Mouse (Mus musculus) testis, adult 2 months (tissue): ENCODE measurements around the gene Pard3. TPM values are rescaled to one million over a fixed set of nuclear protein-coding genes. Genes with fewer than 3 reads are reported as not detected.

Source experiments
- H3K27ac ChIP-seq: fragments of 200-500 bp; 2 replicates; pipeline ENCODE4 v1.5.1; 2012; ENCODE audit warnings: low read depth, low read length; ENCODE audit not compliant: control insufficient read depth, insufficient read depth
- H3K27me3 ChIP-seq: fragments of 200-500 bp; 2 replicates; pipeline ENCODE4 v1.6.1; 2012; ENCODE audit warnings: mild to moderate bottlenecking, low read length, moderate library complexity; ENCODE audit not compliant: control insufficient read depth, insufficient read depth
- H3K36me3 ChIP-seq: fragments of 200-500 bp; 2 replicates; pipeline ENCODE4 v1.6.1; 2012; ENCODE audit warnings: mild to moderate bottlenecking, low read length; ENCODE audit not compliant: control insufficient read depth, insufficient read depth
- H3K4me1 ChIP-seq: fragments of 200-500 bp; 2 replicates; pipeline ENCODE4 v1.6.1; 2012; ENCODE audit warnings: low read length; ENCODE audit not compliant: control insufficient read depth, insufficient read depth
- H3K4me3 ChIP-seq: fragments of 200-500 bp; 2 replicates; pipeline ENCODE4 v1.5.1; 2012; ENCODE audit warnings: low read depth, mild to moderate bottlenecking, low read length, moderate library complexity, mixed read lengths; ENCODE audit not compliant: control insufficient read depth
- CTCF ChIP-seq: fragments of 200-500 bp; IDR thresholded peaks from 2 replicates; pipeline ENCODE4 v1.5.1; 2012; ENCODE audit warnings: low read depth, mild to moderate bottlenecking, inconsistent platforms, low read length, moderate library complexity; ENCODE audit not compliant: control insufficient read depth, insufficient read depth, insufficient replicate concordance
- POLR2A ChIP-seq: fragments of 200-500 bp; IDR thresholded peaks from 2 replicates; pipeline ENCODE4 v1.6.1; 2012; ENCODE audit warnings: low read depth, mild to moderate bottlenecking, inconsistent platforms, low read length, moderate library complexity; ENCODE audit not compliant: control insufficient read depth
- polyA plus RNA-seq: library from polyadenylated mRNA; depleted of rRNA; stranded (reverse); fragments of >200 nt; gene quantifications from 2 replicates; pipeline ENCODE4 v1.2.3, GENCODE M21; 2012

Pard3 gene
- polyA plus RNA-seq, 1 experiment: 4.1 TPM

GRCm38 (mm10) chr8:127139154-127139553 lies 75.5 kb downstream of the Pard3 start:
- Histone ChIP-seq H3K4me1 (no peaks in the 10 kb centered on the region), H3K27me3 (no peaks in the 10 kb centered on the region), H3K36me3 (no peaks in the 10 kb centered on the region), H3K4me3 (no peak overlapping the region), H3K27ac (no peak overlapping the region)
- TF ChIP-seq CTCF (peak; percentile 9; the same call in 1 of the 2 replicates), POLR2A (no peak)

GRCm38 (mm10) chr8:127140945-127141344 lies 77.3 kb downstream of the Pard3 start:
- TF ChIP-seq CTCF: no peak
- H3K27ac ChIP-seq: no peak overlapping the region
- H3K4me3 ChIP-seq: no peak overlapping the region
- H3K4me1 ChIP-seq: no peaks in the 10 kb centered on the region
- H3K27me3 ChIP-seq: no peaks in the 10 kb centered on the region
- no peaks in the 10 kb centered on the region for H3K36me3 ChIP-seq

GRCm38 (mm10) chr8:127143641-127144040 lies 79.9 kb downstream of the Pard3 start:
- TF ChIP-seq CTCF: no peak
- no peak for TF ChIP-seq POLR2A
- Histone ChIP-seq H3K27ac (no peak overlapping the region), H3K27me3 (no peaks in the 10 kb centered on the region)

DNA sequence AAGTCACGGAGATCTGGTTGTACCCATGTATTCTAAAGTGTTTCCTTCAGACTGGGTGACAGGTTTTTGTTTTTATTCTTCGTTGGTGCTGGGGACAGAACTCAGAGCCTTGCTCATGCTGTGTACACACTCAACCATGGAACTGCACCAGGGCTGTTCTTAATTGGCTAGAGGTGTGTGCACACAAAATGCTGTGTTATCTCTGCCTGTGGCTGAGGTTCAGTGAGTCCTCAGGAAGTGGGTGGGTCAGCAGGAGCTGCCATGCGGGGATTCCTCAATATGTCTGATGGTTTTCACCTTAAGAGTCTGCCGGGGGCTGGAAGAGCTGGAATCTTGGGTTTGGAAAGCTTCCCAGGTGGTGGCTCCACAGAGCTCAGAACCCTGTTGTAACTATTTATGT lies 80.9 kb downstream of the Pard3 start:
- Histone ChIP-seq H3K4me3 (no peak overlapping the region), H3K27ac (no peak overlapping the region), H3K27me3 (no peaks in the 10 kb centered on the region), H3K36me3 (no peaks in the 10 kb centered on the region), H3K4me1 (no peaks in the 10 kb centered on the region)
- no peak for TF ChIP-seq POLR2A
- TF ChIP-seq CTCF: no peak

More at GRCm38 (mm10) chr8:127143641-127144040, 79.9 kb downstream of the Pard3 start:
- H3K36me3 ChIP-seq: no peaks in the 10 kb centered on the region
- H3K4me3 ChIP-seq: no peak overlapping the region
- H3K4me1 ChIP-seq: no peaks in the 10 kb centered on the region

DNA sequence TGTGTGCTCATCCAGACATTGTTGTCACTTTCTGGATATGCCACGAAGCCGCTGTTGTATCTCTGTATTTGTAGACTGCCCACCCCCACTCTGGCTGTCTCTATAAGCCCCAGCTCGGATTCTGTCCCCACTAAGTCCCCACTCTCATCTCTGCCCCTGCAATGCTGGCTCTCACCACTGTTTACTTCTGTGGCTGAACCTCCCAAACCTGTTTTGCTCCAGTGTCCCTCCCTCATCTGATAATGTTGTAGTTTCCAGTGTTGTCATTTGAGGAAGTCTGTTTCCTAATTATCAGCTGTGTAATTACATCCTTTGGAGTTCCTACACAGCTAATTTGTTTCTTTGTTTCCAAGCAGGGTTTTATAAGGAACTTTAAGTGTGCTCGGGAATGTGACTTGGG lies 81.4 kb downstream of the Pard3 start:
- no peak for TF ChIP-seq POLR2A
- no peak for TF ChIP-seq CTCF
- Histone ChIP-seq H3K27ac (no peak overlapping the region), H3K36me3 (no peaks in the 10 kb centered on the region), H3K4me1 (no peaks in the 10 kb centered on the region), H3K27me3 (no peaks in the 10 kb centered on the region), H3K4me3 (no peak overlapping the region)

GRCm38 (mm10) chr8:127146055-127146454 lies 82.4 kb downstream of the Pard3 start:
- H3K36me3 ChIP-seq: no peaks in the 10 kb centered on the region
- H3K27ac ChIP-seq: no peak overlapping the region
- H3K4me3 ChIP-seq: no peak overlapping the region
- no peaks in the 10 kb centered on the region for H3K4me1 ChIP-seq
- no peak for TF ChIP-seq CTCF
- H3K27me3 ChIP-seq: no peaks in the 10 kb centered on the region

GRCm38 (mm10) chr8:127148821-127149220 lies 85.1 kb downstream of the Pard3 start:
- Histone ChIP-seq H3K27ac (no peak overlapping the region), H3K36me3 (no peaks in the 10 kb centered on the region), H3K4me3 (no peak overlapping the region), H3K4me1 (no peaks in the 10 kb centered on the region), H3K27me3 (no peaks in the 10 kb centered on the region)
- TF ChIP-seq POLR2A (no peak), CTCF (no peak)

GRCm38 (mm10) chr8:127150645-127151044 lies 87.0 kb downstream of the Pard3 start:
- Histone ChIP-seq H3K27ac (no peak overlapping the region), H3K4me1 (no peaks in the 10 kb centered on the region), H3K27me3 (no peaks in the 10 kb centered on the region), H3K4me3 (no peak overlapping the region), H3K36me3 (no peaks in the 10 kb centered on the region)
- TF ChIP-seq CTCF (no peak), POLR2A (no peak)
